Mouse (Mus musculus): Measurements from ENCODE around the gene Nap1l5. TPM values are rescaled to one million over a fixed set of nuclear protein-coding genes. Genes with fewer than 3 reads are reported as not detected.

Nap1l5 gene
- total and polyA plus RNA-seq, 3 experiments: not detected

- H3K9me3 ChIP-seq (replicated peaks; ENCODE audit: low read length): no peaks in the 10 kb centered on the region
- H3K4me3 ChIP-seq (replicated peaks in 1 of 3; ENCODE audit: low read depth in 2 of 3, low read length in 2 of 3, poor library complexity in 1 of 3): no peak overlapping the region
- H3K79me2 ChIP-seq (replicated peaks; ENCODE audit: control insufficient read depth, extremely low read depth, insufficient read depth, poor library complexity, severe bottlenecking): no peaks in the 10 kb centered on the region
- in situ Hi-C loops (cut with MboI; ENCODE audit: low pct_ligation_motif_present, low pct_unique_long_range_greater_than_20kb, low sequenced_read_pairs) (no loop called here), dilution Hi-C loops (cut with MboI; ENCODE audit: extremely low pct_ligation_motif_present, extremely low pct_unique_long_range_greater_than_20kb, low sequenced_read_pairs) (no loop called here)
- H3K36me3 ChIP-seq (replicated peaks in 1 of 2; ENCODE audit: control insufficient read depth in 1 of 2, insufficient read depth in 1 of 2, low read length in 1 of 2): peaks cover 5 to 51% of the 10 kb centered on the region in 2 experiments
- DNase-seq (ENCODE audit: extremely low read depth): no peak
- TF ChIP-seq UBTF (IDR thresholded peaks at IDR 0.05; ENCODE audit: low read depth, low read length): no peak
- no peak for TF ChIP-seq KAT2A (IDR thresholded peaks at IDR 0.05; ENCODE audit: insufficient replicate concordance, low read length)
- no peak for TF ChIP-seq ELF1 (IDR thresholded peaks at IDR 0.05; ENCODE audit: low read depth, low read length)
- TF ChIP-seq BHLHE40 (IDR thresholded peaks at IDR 0.05; ENCODE audit: low read depth, low read length): no peak
- TF ChIP-seq CTCF (conservative IDR thresholded peaks at IDR 0.05 in 1 of 2, IDR thresholded peaks at IDR 0.05 in 1 of 2; ENCODE audit: low read depth in 2 of 2, low read length in 2 of 2): no peak
- TF ChIP-seq POLR2A (IDR thresholded peaks at IDR 0.05; ENCODE audit: low read depth, low read length): no peak
- no peak for TF ChIP-seq NELFE (IDR thresholded peaks at IDR 0.05; ENCODE audit: low read depth, low read length)
- no peak for TF ChIP-seq SMC3 (IDR thresholded peaks at IDR 0.05; ENCODE audit: low read depth, low read length)
- TF ChIP-seq IRF4 (IDR thresholded peaks at IDR 0.05; ENCODE audit: low read depth, low read length): no peak
- no peak for TF ChIP-seq NRF1 (IDR thresholded peaks at IDR 0.05; ENCODE audit: low read depth, low read length)
- TF ChIP-seq ETS1 (conservative IDR thresholded peaks at IDR 0.05; ENCODE audit: low read depth, low read length): no peak
- no peak for TF ChIP-seq EP300 (IDR thresholded peaks at IDR 0.05; ENCODE audit: low read length)
- TF ChIP-seq E2F4 (IDR thresholded peaks at IDR 0.05; ENCODE audit: insufficient replicate concordance, low read depth, low read length): no peak
- TF ChIP-seq RAD21 (IDR thresholded peaks at IDR 0.05; ENCODE audit: low read depth, low read length): no peak
- H3K4me2 ChIP-seq (ENCODE audit: insufficient read depth, low read depth, poor library complexity, severe bottlenecking): no peak overlapping the region
- H3K9ac ChIP-seq (ENCODE audit: insufficient read depth, low read depth): no peak overlapping the region
- H3K27ac ChIP-seq (ENCODE audit: insufficient read depth, low read depth): no peak overlapping the region
- H3K4me1 ChIP-seq (ENCODE audit: control insufficient read depth in 1 of 2, insufficient read depth in 2 of 2): peaks cover 0 to 14% of the 10 kb centered on the region in 2 experiments; a peak in 2 of 4 replicates
- no peaks in the 10 kb centered on the region for H3K27me3 ChIP-seq (replicated peaks)
Measured at GRCm38 (mm10) chr6:58900536-58900935, 6.3 kb downstream of the Nap1l5 start.

- in situ Hi-C loops (cut with MboI; ENCODE audit: low pct_ligation_motif_present, low pct_unique_long_range_greater_than_20kb, low sequenced_read_pairs): no loop called here
- no peak for DNase-seq (ENCODE audit: extremely low read depth)
- Histone ChIP-seq H3K9me3 (replicated peaks; ENCODE audit: low read length) (no peaks in the 10 kb centered on the region), H3K4me2 (ENCODE audit: insufficient read depth, low read depth, poor library complexity, severe bottlenecking) (no peak overlapping the region), H3K36me3 (replicated peaks in 1 of 2; ENCODE audit: control insufficient read depth in 1 of 2, insufficient read depth in 1 of 2, low read length in 1 of 2) (peaks cover 5 to 61% of the 10 kb centered on the region in 2 experiments), H3K4me3 (replicated peaks in 1 of 3; ENCODE audit: low read depth in 2 of 3, low read length in 2 of 3, poor library complexity in 1 of 3) (no peak overlapping the region), H3K9ac (ENCODE audit: insufficient read depth, low read depth) (no peak overlapping the region), H3K79me2 (replicated peaks; ENCODE audit: control insufficient read depth, extremely low read depth, insufficient read depth, poor library complexity, severe bottlenecking) (no peaks in the 10 kb centered on the region), H3K27me3 (replicated peaks) (no peaks in the 10 kb centered on the region), H3K27ac (ENCODE audit: insufficient read depth, low read depth) (no peak overlapping the region), H3K4me1 (ENCODE audit: control insufficient read depth in 1 of 2, insufficient read depth in 2 of 2) (peaks cover 0 to 14% of the 10 kb centered on the region in 2 experiments; a peak in 2 of 4 replicates)
- dilution Hi-C loops (cut with MboI; ENCODE audit: extremely low pct_ligation_motif_present, extremely low pct_unique_long_range_greater_than_20kb, low sequenced_read_pairs): no loop called here
- no peak for TF ChIP-seq TBP (conservative IDR thresholded peaks at IDR 0.05; ENCODE audit: low read depth, low read length)
- no peak for TF ChIP-seq POLR2A (IDR thresholded peaks at IDR 0.05; ENCODE audit: low read depth, low read length)
- TF ChIP-seq IRF4 (IDR thresholded peaks at IDR 0.05; ENCODE audit: low read depth, low read length): no peak
- no peak for TF ChIP-seq ZC3H11A (IDR thresholded peaks at IDR 0.05; ENCODE audit: low read depth, low read length)
- TF ChIP-seq JUND (conservative IDR thresholded peaks at IDR 0.05; ENCODE audit: low read depth, low read length): no peak
- no peak for TF ChIP-seq NELFE (IDR thresholded peaks at IDR 0.05; ENCODE audit: low read depth, low read length)
- TF ChIP-seq MAX (IDR thresholded peaks at IDR 0.05; ENCODE audit: low read length): no peak
- no peak for TF ChIP-seq GABPA (IDR thresholded peaks at IDR 0.05; ENCODE audit: insufficient replicate concordance, low read depth, low read length)
- no peak for TF ChIP-seq USF1 (IDR thresholded peaks at IDR 0.05; ENCODE audit: low read depth, low read length)
- no peak for TF ChIP-seq SIN3A (IDR thresholded peaks at IDR 0.05; ENCODE audit: low read length)
- TF ChIP-seq EP300 (IDR thresholded peaks at IDR 0.05; ENCODE audit: low read length): no peak
- TF ChIP-seq ELF1 (IDR thresholded peaks at IDR 0.05; ENCODE audit: low read depth, low read length): no peak
- no peak for TF ChIP-seq ZNF384 (IDR thresholded peaks at IDR 0.05; ENCODE audit: low read depth, low read length)
- TF ChIP-seq MXI1 (IDR thresholded peaks at IDR 0.05; ENCODE audit: low read depth, low read length): no peak
- TF ChIP-seq CTCF (conservative IDR thresholded peaks at IDR 0.05 in 1 of 2, IDR thresholded peaks at IDR 0.05 in 1 of 2; ENCODE audit: low read depth in 2 of 2, low read length in 2 of 2): no peak
Measured at GRCm38 (mm10) chr6:58899076-58899475, 7.8 kb downstream of the Nap1l5 start.

Data from CH12.LX (cell line).